Mouse (Mus musculus) lung, embryonic 16.5 days (tissue): ENCODE results near the gene Ppa1. TPM values are rescaled to one million over a fixed set of nuclear protein-coding genes. Genes with fewer than 3 reads are reported as not detected.

Experiments
- ATAC-seq: fragments of 200-750 bp; cut with Nextera tagmentation; 2 replicates; pipeline ENCODE4 v1.8.0; 2017; ENCODE audit warnings: low read depth, mild to moderate bottlenecking, moderate library complexity
- H3K27ac ChIP-seq: fragments of 300-500 bp; sonication (generic); 2 replicates; pipeline ENCODE4 v1.5.1; 2014; ENCODE audit warnings: mild to moderate bottlenecking, control low read depth, low read length
- H3K27me3 ChIP-seq: fragments of 300-500 bp; sonication (generic); 2 replicates; pipeline ENCODE4 v1.6.1; 2014; ENCODE audit warnings: low read depth, low read length, mixed read lengths; ENCODE audit not compliant: control insufficient read depth, insufficient read depth
- H3K36me3 ChIP-seq: fragments of 300-500 bp; sonication (generic); 2 replicates; pipeline ENCODE4 v1.6.1; 2014; ENCODE audit warnings: low read length; ENCODE audit not compliant: control insufficient read depth, insufficient read depth
- H3K4me1 ChIP-seq: fragments of 300-500 bp; sonication (generic); replicated peaks from 2 replicates; pipeline ENCODE4 v1.6.1; 2014; ENCODE audit warnings: low read length, mixed read lengths; ENCODE audit not compliant: control insufficient read depth, insufficient read depth
- H3K4me2 ChIP-seq: fragments of 300-500 bp; sonication (generic); 2 replicates; pipeline ENCODE4 v1.6.1; 2014; ENCODE audit warnings: low read depth, low read length, control low read depth
- H3K4me3 ChIP-seq: fragments of 300-500 bp; sonication (generic); 2 replicates; pipeline ENCODE4 v1.5.1; 2014; ENCODE audit warnings: mild to moderate bottlenecking, low read length, control low read depth
- H3K9ac ChIP-seq: fragments of 300-500 bp; sonication (generic); 2 replicates; pipeline ENCODE4 v1.6.1; 2014; ENCODE audit warnings: low read length, control low read depth
- H3K9me3 ChIP-seq: fragments of 300-500 bp; sonication (generic); 2 replicates; pipeline ENCODE4 v1.6.1; 2016; ENCODE audit warnings: low read length; ENCODE audit not compliant: control insufficient read depth
- WGBS: fragments of 180-500 bp; shearing (Covaris S2); extraction: QIAGEN DNeasy Blood & Tissue Kit; methylation state at CpG from one replicate; pipeline ENCODE4 v1.1.7; 2014; 5-methylcytosine and 5-hydroxymethylcytosine counted together
- polyA plus RNA-seq: library from polyadenylated mRNA; unstranded; fragments of >200 nt; fragmentation: Nextera tagmentation; extraction: Ambion mirVana; gene quantifications from 2 replicates; pipeline ENCODE4 v1.2.1, GENCODE M21; 2015

The Ppa1 gene
- polyA plus RNA-seq, 1 experiment from 2014 or later: 138 TPM

- H3K27me3 ChIP-seq: no peaks in the 10 kb centered on the region
- ATAC-seq: no peak
- 74% methylated on average over 7 of the region's 7 CpGs for WGBS
These were observed 72.0 kb downstream of the Ppa1 start for GRCm38 (mm10) chr10:61720331-61720730.

GRCm38 (mm10) chr10:61722215-61722614, 73.9 kb downstream of the Ppa1 start:
- WGBS: 78% methylated on average over 3 of the region's 3 CpGs
- H3K4me2 ChIP-seq: no peak overlapping the region
- no peaks in the 10 kb centered on the region for H3K36me3 ChIP-seq
- no peak overlapping the region for H3K27ac ChIP-seq
- no peaks in the 10 kb centered on the region for H3K9me3 ChIP-seq
- ATAC-seq: no peak
- no peak overlapping the region for H3K4me3 ChIP-seq
- no peaks in the 10 kb centered on the region for H3K4me1 ChIP-seq
- no peak overlapping the region for H3K9ac ChIP-seq
- no peaks in the 10 kb centered on the region for H3K27me3 ChIP-seq

More at GRCm38 (mm10) chr10:61720331-61720730, 72.0 kb downstream of the Ppa1 start:
- Histone ChIP-seq H3K9me3 (no peaks in the 10 kb centered on the region), H3K4me3 (no peak overlapping the region), H3K27ac (no peak overlapping the region), H3K4me1 (peaks cover 5% of the 10 kb centered on the region), H3K4me2 (no peak overlapping the region), H3K36me3 (no peaks in the 10 kb centered on the region), H3K9ac (no peak overlapping the region)

- peak; percentile 34; the same call in 1 of the 2 replicates for ATAC-seq
- H3K4me2 ChIP-seq: no peak overlapping the region
- WGBS: 49% methylated on average over 6 of the region's 6 CpGs
- no peak overlapping the region for H3K4me3 ChIP-seq
- no peak overlapping the region for H3K9ac ChIP-seq
- H3K9me3 ChIP-seq: no peaks in the 10 kb centered on the region
- H3K27me3 ChIP-seq: no peaks in the 10 kb centered on the region
- no peaks in the 10 kb centered on the region for H3K36me3 ChIP-seq
- no peaks in the 10 kb centered on the region for H3K4me1 ChIP-seq
- no peak overlapping the region for H3K27ac ChIP-seq
These were observed 74.9 kb downstream of the Ppa1 start for GRCm38 (mm10) chr10:61723271-61723670.

Other genes starting within 250 kb of the Ppa1 start
- gene Nodal, start 230.6 kb upstream of the Ppa1 start, polyA plus RNA-seq: 0.16 and 0.20 TPM in 2 replicates
- gene Eif4ebp2, start 195.9 kb upstream of the Ppa1 start, polyA plus RNA-seq: 58.4 and 58.5 TPM in 2 replicates
- gene Lrrc20, start 172.8 kb upstream of the Ppa1 start, polyA plus RNA-seq: 7.5 and 8.7 TPM in 2 replicates
- 0.08 TPM in 1 of 2 replicates, not detected in the other for gene Npffr1, start 53.1 kb upstream of the Ppa1 start, polyA plus RNA-seq
- 230 and 231 TPM in 2 replicates for gene Sar1a, start 31.7 kb downstream of the Ppa1 start, polyA plus RNA-seq
- gene Tysnd1, start 47.0 kb downstream of the Ppa1 start, polyA plus RNA-seq: 17.8 and 19.2 TPM in 2 replicates
- gene Aifm2, start 66.7 kb downstream of the Ppa1 start, polyA plus RNA-seq: 15.2 and 16.9 TPM in 2 replicates
- gene H2afy2, start 135.6 kb downstream of the Ppa1 start, polyA plus RNA-seq: 92.2 and 107 TPM in 2 replicates